Mouse (Mus musculus): ENCODE results near the gene Aplnr.
A peak's percentile ranks its signal among the peaks of the same experiment; 100 is the strongest.

The Aplnr gene

GRCm38 (mm10) chr2:85136831-85137520 lies 951 bp downstream of the Aplnr start:
- DNase-seq (ENCODE audit: low spot score in 2 of 2): peak in 1 of 2 experiments; percentile 59

GRCm38 (mm10) chr2:85137601-85138140 lies 1.6 kb downstream of the Aplnr start:
- peak in 1 of 2 experiments; percentile 53 for DNase-seq (ENCODE audit: low spot score in 2 of 2)

- DNase-seq (ENCODE audit: low spot score in 2 of 2): peak in 1 of 2 experiments; percentile 41
Measured at GRCm38 (mm10) chr2:85138143-85138542, 2.1 kb downstream of the Aplnr start.

GRCm38 (mm10) chr2:85139393-85139792 lies 3.4 kb downstream of the Aplnr start:
- DNase-seq (ENCODE audit: low spot score in 2 of 2): peak in 1 of 2 experiments; percentile 15

DNA sequence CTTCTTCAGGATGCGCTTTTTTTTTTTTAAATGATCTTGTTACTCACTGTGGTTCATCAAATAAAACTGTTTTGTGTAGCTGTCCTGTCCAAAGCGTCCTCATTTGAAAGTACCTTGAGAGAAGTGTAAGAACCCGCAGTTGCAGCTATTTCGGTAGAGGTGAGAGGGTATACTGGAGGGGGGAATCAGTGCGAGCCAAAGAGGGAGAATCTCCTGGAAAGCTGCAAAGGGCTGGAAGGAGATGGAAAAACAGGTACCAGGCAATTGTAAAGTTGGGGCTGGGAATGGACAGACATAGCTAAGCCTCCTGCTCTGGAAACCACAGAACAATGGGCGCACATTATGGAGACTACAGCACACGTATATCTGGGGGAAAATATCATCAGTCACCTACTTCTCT lies 3.8 kb downstream of the Aplnr start:
- DNase-seq (ENCODE audit: low spot score in 2 of 2): no peak

DNA sequence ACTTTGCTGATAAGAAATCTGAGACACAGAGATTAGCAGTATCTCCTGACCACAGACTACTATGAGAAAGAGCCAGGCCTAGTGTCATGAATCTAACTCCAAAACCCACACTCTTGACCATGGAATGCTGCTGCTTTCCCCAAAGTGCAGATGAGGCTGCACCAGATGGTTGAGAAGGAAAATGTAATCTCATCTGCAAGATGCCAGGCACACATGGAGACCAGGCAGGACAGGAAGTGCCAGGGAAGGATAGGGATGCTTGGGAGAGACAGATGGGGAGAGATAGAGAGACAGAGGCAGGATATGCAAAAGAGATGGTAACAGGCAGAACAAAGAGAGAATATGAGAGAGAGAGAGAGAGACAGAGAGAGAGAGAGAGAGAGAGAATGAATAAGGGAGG lies 4.8 kb downstream of the Aplnr start:
- DNase-seq (ENCODE audit: low spot score in 2 of 2): no peak

DNA sequence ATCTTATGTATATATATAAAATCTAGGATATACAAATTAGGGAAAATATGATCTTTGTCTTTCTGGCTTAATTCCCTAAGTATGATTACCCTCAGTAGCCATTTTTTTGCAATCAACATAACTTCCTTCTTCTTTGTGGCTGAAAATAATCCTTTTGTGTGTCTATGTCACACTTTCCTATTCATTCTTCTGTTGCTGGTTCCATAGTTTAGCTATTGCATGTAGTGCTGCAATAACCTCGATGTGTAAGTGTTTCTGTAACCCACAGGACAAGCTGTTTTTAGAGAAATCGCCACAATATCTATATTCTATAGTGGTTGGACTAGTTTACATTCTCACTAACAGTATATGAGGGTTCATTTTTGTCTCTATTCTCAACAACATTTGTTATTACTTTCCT lies 8.9 kb downstream of the Aplnr start:
- no peak for DNase-seq (ENCODE audit: low spot score in 2 of 2)

GRCm38 (mm10) chr2:85145346-85145745 lies 9.3 kb downstream of the Aplnr start:
- DNase-seq (ENCODE audit: low spot score in 2 of 2): no peak

DNA sequence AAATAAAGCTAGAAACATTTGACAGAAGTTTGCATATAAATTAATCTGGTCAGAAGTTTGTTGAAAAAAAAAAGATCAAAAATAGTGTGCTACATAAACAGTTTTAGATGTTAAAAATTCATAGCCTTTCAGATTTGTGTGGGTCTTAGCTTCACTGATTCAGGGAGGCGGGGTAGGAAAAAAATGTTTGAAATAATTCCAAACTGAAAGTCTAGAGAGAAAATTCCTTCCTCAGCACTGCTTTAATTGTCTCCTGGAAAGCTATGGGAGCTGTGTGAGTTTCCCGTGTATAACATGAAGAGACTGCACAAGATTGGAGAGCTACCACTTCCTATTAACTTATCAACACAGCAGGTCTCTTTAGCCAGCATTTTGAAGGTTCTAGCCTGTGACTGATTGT lies 11.5 kb downstream of the Aplnr start:
- no peak for DNase-seq (ENCODE audit: low spot score in 2 of 2)

DNA sequence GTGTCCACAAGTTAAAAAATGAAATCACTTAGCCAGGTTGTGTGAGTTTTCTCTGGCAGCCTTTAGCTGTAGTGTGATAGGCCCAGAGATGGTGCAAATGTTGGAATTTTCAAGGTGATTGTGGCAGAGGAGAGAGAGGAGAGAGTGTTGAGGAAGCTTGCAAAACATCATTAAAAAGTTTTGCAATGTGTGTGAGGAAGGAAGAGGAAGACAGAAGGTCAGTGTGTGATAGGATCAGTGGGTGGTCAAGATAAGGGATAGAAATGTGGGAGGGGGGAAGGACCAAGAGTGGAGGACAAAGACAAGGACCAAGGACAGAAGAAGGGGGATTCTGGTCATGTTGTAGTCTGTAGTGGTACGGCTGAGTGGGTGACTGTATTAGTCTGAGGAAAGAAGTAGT lies 14.3 kb downstream of the Aplnr start:
- DNase-seq (ENCODE audit: low spot score in 2 of 2): no peak

- DNase-seq (ENCODE audit: low spot score in 2 of 2): no peak
Measured at GRCm38 (mm10) chr2:85151233-85151632, 15.2 kb downstream of the Aplnr start.

DNA sequence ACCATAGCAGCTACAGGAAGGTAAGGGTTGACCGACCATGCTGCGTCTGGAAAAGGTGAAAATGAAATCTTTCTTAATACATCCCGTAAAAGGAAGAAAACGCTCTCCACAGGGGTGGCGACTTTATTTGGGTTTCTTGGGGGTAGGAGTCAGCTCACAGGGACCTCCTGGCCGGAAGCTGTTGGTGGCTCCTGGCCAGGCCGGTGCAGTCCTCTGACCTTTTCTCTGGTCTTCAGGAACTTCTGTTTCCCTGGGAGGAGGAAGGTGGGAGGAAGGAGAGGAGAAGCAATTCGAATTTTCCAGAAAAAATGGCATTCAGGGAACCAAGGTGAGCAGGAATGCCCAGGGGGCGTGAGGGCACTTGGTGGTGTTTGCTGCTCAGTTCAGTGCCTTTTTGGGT lies 19.3 kb downstream of the Aplnr start:
- no peak for DNase-seq (ENCODE audit: low spot score in 2 of 2)

- DNase-seq (ENCODE audit: low spot score in 2 of 2): no peak
Measured at GRCm38 (mm10) chr2:85156136-85156535, 20.1 kb downstream of the Aplnr start.

DNA sequence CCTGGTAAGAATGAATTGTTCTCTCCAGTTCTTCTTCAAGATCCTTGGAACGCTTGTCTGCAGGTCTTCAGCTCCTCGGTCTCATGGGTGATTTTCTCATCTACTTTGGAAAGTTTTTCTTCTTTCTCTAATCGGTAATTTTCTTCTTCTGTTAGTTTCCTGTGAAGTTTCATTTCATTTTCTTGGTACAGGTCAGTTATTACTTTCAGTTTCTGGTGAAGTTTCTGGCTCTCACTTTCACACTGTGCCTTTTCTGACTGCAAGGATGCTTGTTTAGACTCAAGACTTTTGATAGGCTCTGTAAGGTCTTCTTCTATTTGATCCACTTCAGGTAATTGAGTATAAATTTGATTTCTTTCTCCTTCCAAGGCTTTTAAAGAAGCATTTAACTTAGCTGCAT lies 21.4 kb downstream of the Aplnr start:
- no peak for DNase-seq (ENCODE audit: low spot score in 2 of 2)

DNA sequence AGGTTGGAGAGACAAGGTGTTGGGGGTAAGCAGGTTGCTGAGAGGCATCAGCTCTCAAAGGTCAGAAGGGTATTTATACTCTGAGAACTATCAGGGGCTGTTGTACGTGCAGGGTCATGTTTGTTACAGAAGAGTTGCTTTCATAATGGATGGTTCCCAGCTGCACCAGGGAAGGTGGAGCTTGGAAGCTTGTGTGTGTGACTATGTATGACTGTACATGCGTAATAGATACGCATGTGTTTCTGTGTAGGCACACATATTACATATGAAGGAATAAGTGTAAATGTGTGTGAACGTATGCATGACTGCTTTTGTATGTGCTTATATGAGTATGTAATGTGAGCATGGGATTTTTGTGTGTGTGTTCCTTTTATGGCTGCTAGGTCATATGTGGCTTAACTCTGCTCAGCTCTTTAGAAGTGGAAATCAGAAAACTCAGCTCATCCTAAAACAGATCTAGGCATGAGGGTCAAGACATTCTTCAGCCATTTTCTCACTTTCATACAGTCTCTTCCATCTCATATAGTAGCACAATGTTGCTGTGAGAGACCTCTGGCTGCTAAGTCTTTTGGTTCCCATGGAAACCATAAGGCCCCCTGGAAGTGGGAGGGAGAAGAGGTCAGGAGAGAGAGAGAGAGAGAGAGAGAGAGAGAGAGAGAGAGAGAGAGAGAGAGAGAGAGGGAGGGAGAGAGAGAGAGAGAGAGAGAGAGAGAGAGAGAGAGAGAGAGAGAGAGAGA lies 25.0 kb downstream of the Aplnr start:
- DNase-seq (ENCODE audit: low spot score in 2 of 2): no peak

- no peak for DNase-seq (ENCODE audit: low spot score in 2 of 2)
Measured at GRCm38 (mm10) chr2:85161638-85162093, 25.6 kb downstream of the Aplnr start.

DNA sequence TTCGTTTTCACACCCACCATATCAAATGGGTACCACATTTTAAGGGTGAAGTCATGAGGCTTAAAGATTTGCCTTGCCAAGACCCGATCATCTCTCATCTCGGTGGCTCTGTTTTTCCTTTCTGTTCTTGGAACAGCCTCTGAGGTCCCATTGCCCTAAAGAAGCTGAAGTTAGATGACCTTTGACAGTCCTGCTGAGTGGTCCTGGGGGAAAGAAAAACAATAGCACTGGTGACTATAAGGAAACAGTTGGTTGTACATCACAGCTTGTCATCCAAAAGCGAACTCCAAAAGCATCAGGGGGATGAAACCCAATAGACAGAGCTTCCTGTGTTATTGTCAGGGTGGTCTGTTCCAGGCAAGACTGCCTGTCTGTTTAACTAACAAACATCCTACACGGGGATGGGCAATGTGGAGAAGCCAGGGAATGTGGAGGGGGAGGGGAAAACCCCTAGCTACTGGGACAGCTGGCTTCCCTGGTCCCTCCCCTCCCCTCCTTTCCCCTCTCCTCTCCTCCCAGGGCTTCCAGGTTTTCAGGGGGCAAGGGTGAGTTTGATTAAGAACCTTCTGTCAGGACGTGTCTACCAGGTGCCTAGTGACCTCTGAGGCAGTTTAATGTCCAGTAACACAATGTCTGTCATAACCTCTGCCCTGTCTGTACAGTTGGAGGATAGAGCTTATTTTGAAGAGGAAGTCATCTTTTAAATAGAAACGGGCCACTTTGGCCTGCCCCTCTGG lies 27.5 kb downstream of the Aplnr start:
- no peak for DNase-seq (ENCODE audit: low spot score in 2 of 2)

DNA sequence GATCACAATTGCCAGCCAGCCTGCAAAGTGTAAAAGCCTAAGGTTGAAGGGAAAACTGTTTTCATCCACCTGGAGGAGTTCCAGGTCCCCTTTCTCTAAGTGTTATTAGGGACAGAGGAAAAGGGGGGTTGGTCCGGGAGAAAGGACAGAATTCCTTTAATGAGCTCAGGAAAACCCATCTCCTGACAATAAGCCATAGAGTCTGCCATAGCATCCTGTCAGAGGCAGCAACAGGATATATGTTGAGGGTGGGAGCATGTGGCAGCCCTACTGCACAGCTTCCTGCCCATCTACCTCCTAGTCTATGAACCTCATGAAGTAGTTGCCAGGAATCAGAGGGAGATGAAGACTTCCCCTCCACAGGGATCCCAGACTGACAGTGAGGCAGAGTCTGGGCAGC lies 31.6 kb downstream of the Aplnr start:
- DNase-seq (ENCODE audit: low spot score in 2 of 2): no peak

DNA sequence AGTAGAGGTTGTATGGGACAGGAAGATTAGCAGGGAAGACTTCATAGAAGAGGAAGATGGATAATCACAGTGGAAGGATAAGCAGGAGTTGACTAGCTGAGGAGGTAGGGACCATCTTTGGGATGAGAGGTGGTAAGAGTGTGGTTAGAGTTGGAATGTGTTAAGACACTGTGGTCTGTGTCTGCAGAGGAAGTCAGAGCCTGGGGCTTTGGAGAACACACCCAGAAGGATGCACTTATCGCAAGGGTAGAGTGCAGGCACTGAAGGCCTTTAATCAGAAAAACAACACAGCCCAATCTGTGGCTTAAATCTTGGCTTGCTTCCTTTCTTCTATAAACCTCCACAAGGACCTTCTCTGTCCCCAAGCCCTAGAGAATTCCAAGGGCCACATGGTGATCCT lies 32.3 kb downstream of the Aplnr start:
- DNase-seq (ENCODE audit: low spot score in 2 of 2): no peak

DNA sequence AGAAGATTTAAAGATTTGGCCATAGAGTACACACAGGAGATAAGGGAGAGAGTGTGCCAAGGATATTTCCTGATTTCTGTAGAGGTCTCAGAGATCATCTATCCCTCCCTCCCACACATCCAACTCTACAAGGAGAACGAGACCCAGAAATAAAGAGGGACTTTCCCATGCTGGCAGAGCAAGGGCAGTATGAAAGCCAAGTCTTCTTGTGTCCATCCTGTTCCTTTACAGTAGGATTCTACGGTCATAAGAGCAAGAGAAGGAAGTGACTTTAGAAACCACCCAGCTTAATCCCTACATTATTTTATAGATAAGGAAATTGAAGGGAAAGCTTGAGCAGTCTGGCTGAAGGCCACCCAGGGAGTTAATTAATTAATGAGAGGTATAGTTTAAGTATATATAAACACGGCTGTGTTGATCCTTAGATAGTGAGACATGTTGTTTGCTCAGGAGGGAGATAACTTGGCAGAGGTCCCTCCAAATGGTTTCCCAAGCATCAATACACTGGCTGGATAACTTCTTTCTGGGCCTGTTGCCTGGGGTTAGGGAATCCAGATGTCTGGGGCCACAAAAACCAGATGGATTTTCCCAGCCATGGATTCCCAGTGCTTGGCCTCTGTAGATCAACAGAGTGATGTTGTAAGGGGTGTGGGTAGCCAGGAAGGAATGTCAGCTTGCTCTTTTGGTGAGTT lies 36.2 kb downstream of the Aplnr start:
- no peak for DNase-seq (ENCODE audit: low spot score in 2 of 2)

- no peak for DNase-seq (ENCODE audit: low spot score in 2 of 2)
Measured at GRCm38 (mm10) chr2:85172763-85173103, 36.7 kb downstream of the Aplnr start.

DNA sequence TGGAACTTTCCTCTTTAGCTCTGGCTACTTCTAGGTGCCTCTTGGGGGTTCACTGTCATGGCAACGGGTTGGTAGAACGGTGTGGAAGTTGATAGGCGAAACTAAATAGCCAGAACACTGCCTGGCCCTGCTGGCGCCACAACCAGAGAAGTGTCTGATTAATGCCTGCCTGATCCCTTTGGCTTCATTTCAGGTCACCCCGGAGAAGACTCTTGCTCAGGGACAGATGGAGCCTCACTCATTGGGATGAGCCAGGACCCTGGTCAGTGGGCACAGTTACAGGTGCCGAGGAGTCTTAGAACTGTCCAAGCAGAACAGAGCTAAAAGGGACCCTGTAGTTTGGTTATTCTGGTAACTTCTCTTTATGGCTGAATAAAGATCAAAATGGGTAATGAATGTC lies 37.5 kb downstream of the Aplnr start:
- no peak for DNase-seq (ENCODE audit: low spot score in 2 of 2)
